Mouse (Mus musculus) spleen, adult 2 months (tissue): Measurements from ENCODE around the gene Grik5.

ENCODE experiments used
- CTCF ChIP-seq: fragments of 200-500 bp; IDR thresholded peaks from 2 replicates; pipeline ENCODE4 v1.5.1; 2011; ENCODE audit warnings: mild to moderate bottlenecking, inconsistent platforms; ENCODE audit not compliant: insufficient read depth, insufficient read length, insufficient replicate concordance; ENCODE audit errors: extremely low read depth
- POLR2A ChIP-seq: fragments of 200-500 bp; IDR thresholded peaks from 2 replicates; pipeline ENCODE4 v1.6.1; 2011; ENCODE audit warnings: low read depth, low read length, inconsistent platforms

DNA sequence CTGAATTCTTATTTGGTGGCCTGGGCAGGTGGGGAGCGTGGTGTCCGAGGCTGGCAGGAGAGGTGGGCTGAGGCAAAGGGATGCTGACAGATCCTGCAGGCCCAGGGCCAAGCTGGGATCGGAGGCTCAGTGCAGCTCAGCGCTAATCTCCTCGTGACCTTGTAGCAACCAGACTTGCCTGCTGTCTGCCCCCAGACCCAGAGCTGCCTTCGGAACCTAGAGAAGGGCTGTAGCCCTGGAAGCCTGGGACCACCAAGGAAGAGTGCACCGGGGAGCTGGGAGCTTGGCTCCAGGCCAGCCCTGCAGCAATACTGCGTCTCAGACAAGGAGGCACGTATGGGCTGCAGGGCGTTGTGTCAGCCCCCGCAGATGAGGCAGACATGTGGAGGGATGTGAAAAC, 68.9 kb downstream of the Grik5 start:
- no peak for TF ChIP-seq CTCF
- TF ChIP-seq POLR2A, result no peak
